Mouse (Mus musculus) right cerebral cortex, postnatal 10 days (tissue): Measurements from ENCODE around the gene Ifngr2.

Source experiments
- DNase-seq, 2 experiments: peaks; one replicate each; pipeline ENCODE4 v3.0.0; 2021; ENCODE audit warnings: low spot score in 2 of 2

Ifngr2 gene

DNA sequence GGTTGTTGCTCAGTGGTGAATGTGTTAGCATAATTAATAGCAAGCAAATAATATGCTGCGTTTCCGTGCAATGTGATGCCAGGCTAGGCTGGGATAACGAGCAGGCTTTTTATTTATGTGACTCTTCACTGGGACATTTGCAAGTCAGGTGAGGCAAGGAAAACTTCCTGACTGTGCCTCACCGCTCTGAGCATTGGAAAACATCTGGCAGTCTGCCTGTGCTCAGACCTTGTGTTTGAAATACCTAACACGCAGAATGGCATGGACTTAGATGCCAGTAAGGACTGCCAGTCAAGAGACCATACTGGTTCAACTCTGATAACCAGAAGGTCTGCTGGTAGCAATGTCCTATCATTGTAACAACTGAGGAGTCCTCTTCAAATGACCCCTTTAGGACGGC, 58.3 kb downstream of the Ifngr2 start:
- DNase-seq, result no peak

DNA sequence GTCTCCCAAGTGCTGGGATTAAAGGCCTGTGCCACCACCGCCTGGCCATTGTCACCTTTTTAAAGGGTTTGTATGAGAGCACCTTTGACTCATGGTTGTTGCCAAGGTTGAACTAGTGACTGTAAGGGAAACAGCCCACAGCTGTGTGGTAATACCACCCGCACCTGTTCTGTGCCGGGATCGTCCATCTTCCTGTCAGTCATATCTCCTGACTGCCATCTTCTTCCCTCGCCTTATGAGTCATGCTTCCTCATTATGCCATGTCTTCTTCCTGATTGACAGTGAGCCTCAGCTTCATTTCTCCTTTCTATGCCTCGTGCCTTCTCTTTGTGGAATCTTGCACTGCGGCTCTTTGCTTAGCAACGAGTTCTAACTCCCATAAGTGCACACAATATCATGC, 60.1 kb downstream of the Ifngr2 start:
- DNase-seq, result no peak

DNA sequence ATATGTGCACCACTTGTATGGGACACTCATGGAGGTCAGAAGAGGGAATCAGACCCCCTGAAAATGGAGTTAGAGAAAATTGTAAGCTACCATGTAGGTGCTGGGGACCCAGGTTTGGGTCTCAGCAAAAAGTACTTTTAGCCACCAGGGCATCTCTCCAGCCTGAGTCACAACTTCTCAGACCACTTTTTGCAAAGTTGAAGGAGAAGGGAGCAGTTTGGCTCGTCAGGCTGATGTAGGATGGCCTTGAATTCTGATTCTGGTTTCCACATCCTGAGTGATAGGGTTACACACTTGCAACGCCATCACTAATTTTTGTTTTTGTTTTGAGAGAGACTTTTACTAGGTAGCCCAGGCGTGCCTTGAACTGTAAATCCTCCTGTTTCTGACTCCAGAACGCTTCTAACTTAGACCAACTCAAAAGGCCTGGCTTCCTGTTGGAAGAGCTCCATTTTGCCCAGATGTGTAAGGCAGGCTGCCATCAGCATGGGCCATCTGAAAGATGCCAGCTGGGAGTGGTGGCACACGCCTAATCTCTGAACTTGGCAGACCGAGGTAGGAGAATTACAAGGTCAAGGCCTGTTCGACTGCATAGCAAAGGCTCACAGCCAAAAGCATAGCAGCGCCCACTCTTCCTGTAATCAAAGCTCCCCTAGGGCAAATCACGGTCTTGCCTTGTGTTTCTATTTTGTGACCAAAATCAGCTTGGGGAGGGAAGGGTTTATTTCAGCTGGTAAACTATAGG, 62.8 kb downstream of the Ifngr2 start:
- no peak for DNase-seq

DNA sequence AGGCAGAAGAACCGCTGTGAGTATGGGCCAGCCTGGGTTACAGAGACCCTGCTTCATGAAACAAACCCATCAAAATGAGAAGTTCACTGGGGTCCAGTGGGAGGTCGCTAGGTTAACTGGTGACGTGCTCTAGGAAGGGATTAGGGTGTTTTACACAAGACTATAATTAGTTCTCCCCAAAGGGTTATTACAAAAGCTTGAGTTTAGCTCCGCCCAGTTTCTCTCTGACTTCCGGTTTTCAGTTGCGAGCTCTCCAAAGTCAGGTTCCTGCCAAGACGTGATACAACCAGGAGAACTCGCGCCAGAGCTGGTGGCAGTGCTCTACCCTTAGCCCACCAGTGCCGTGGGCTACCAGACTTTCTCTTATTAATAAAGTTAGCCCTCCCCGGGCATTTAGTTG, 64.4 kb downstream of the Ifngr2 start:
- no peak for DNase-seq

DNA sequence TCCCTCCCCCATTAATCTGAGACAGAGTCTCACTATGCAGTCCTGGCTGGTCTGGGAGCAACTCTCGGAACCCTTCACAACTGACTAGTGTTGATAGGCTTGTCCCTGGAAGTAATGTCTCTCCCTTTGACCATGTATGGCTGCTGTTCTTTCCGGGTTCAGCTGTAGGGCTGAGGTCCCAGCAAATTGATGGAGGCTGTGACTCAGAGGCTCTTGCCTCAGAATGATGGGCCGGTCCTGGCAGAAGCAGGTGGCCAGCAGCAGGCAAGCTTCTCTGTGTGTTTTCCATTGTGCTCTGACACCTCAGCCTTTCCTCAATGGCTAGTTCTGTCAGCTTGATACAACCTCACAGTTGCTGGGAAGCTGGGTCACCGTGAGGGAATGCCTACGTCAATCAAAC, 65.7 kb downstream of the Ifngr2 start:
- DNase-seq, result no peak

DNA sequence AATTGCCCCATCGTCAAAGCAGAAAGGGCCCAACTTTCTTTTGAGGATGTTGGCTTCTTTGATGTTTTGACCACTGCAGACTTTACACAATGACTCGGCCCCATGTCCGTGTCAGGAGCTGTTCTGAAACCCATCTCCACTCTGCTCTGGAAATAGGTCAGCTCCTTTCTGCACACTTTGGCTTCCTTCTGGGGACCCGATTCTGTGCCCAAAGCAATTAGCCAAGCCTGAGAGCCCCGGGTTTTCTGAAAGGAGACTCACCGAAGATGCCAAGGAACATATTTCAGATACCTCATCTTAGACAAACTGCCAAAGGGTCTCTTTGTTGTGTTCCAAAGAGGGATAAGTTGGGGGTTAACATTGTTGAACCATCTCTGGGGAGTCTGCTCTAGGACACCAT, 67.7 kb downstream of the Ifngr2 start:
- peak; percentile 52 to 57 for DNase-seq
